Mouse (Mus musculus) neural tube, embryonic 10.5 days (tissue): Measurements from ENCODE around the gene Nepro.

Source experiments
- DNase-seq: peaks from one replicate; pipeline ENCODE4 v3.0.0-alpha.2; 2017; ENCODE audit warnings: low spot score; ENCODE audit errors: extremely low spot score

The Nepro gene

GRCm38 (mm10) chr16:44702272-44702671, 21.8 kb upstream of the Nepro start:
- DNase-seq = no peak

- no peak for DNase-seq
Observed at GRCm38 (mm10) chr16:44703458-44703857, 20.6 kb upstream of the Nepro start.

DNA sequence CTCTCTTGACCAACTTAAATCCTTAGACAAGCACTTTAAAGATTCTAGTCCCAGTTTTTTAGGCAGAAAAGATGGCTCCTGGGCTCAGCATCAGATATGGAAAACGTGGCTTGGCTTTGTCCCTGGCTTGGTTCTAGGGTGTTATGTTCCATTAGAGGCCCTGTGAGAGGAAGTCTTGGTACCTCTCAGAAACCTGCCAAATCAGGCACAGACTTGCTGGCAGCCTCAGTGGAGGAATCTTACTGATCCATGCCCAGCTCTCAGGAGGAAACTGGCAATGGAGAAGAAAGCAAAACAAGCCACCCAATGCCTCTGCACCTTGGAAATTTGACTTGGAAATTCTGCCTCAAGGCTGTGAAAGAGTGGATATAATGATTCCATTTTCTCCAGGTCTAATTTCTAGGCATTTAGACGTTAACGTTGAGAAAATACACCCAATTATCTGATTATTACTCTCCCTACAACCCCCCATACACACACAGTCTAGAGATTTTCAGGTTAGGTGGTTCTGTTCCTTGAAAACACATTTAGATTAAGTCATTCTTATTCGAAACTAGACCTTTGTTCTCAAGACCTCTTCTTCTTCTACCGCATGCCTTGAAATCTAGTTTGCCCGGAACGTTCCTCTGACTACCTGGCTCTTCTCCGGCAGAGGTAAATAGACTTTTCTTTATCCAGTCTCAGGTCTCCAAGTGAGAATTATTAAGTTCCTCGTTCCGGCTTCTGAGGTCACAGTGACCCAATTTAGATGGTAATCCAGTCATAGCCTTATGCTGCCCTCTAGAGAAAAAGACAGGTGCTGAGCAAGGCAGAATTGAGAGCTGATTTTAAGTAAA, 7.6 kb upstream of the Nepro start:
- DNase-seq = peak; percentile 37

- no peak for DNase-seq
Observed at GRCm38 (mm10) chr16:44717141-44717634, 6.9 kb upstream of the Nepro start.

DNA sequence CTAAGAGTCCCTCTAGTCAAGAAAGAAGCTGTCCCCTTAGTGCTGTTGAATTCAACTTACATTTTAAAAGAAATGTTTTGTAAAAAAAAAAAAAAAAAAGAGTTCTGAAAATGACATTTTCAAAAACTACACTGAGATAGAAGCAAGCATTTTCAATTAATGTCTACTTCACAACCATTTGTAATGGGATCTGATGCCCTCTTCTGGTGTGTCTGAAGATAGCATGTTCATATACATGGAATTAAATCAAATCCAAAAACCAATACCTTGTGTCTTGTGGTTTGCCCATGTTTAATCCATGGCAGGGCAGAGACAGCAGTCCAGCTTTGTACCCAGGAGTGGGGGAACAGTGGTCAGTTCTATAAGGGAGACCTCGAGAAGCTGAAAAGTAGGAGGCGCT, 6.3 kb upstream of the Nepro start:
- DNase-seq = no peak

GRCm38 (mm10) chr16:44719349-44719748, 4.8 kb upstream of the Nepro start:
- no peak for DNase-seq

DNA sequence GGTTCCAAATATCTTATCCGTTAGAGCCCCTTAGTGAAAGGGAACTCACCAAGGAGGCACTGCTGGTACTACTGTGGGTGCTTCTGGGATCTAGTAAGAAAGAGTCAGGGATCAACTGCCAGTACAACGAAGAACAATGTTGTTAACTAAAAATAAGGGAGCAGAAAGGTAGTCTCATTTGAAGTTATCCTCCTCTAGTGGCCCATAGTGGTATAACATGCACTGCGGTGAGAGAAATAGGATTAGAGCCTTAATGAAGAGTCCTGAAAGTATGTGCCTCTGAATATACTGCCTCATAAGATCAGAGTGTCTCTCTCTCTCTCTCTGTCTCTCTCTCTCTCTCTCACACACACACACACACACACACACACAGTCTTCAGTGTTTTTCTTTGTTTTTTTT, 3.6 kb upstream of the Nepro start:
- DNase-seq = no peak

GRCm38 (mm10) chr16:44722666-44723065, 1.4 kb upstream of the Nepro start:
- no peak for DNase-seq

DNA sequence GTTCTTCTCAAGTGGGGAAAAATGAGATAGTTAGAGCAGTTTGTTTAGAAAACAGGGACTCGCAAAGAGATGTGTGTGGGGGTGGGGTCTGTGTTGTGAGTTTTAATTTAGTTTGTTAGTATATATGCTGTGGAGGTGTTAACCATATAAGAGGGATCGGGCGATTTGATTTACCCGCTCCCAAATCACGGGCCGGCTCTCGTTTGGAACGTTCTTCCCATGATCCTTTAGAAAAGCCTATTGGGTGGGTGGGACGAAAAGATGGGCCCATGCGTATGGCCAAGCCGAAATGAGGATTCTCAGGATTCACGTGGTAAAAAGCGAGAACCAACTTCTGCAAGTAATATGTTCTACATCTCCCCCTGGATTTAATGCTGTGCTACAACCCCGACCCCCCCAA, 746 bp downstream of the Nepro start:
- no peak for DNase-seq

- peak; percentile 44 for DNase-seq
Observed at GRCm38 (mm10) chr16:44725286-44726223, 1.5 kb downstream of the Nepro start.

GRCm38 (mm10) chr16:44727525-44727924, 3.4 kb downstream of the Nepro start:
- no peak for DNase-seq

GRCm38 (mm10) chr16:44734059-44734458, 10.0 kb downstream of the Nepro start:
- DNase-seq = no peak

DNA sequence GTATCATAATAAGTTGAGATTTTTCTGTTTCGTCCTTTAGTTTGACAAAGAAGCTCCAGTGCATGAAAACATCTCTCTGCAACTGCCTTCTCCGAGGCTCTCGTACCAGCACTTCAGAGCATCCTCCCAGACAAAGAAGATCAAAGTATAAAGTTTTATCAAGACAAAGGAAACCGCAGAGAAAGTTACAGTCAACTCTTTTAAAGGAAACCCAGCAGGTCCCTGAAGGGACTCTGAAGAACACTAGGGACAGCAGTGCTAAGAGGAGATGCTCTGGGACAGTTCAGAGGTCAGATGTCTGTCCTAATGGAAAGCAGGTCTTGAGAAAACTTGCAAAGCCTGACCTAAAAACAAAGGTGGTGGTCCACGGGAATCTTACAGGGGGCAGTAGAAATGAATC, 11.6 kb downstream of the Nepro start:
- DNase-seq = no peak

DNA sequence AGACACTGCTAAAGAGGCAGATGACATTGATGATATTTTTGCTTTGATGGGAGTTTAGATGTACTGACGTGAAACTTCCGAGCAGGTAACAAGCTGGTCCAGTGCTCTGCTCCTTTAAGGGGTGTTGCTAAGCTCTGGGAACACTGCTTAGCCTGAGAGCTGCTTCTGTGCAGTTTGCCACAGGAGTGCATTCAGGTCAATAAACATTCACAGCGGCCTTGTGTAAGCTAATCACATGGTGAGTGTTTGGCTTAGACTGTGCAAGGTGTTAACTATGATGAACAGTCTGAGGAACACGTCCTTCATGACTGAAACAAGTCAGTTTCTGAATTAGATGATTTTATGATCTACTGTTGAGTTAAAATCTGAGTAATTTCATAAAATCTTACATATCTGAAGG, 12.0 kb downstream of the Nepro start:
- DNase-seq = no peak

- no peak for DNase-seq
Observed at GRCm38 (mm10) chr16:44742753-44743152, 18.7 kb downstream of the Nepro start.

DNA sequence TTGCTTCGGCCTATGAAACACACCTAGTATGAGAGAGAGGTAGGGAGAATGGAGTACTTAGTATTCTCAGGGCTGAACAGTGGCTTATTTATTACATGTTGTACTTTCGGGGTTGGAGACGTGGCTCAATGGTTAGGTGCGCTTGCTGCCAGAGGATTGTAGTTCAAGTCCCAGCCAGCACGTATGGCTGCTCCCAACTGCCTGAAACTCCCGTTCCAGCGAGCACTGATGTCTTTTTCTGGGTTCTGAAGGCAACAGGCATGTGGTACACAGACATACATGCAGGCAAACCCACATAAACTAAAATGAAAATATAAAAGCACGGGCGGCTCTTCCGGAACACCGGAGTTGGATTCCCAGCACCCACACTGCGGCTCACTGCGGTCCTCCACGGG, 21.4 kb downstream of the Nepro start:
- no peak for DNase-seq

DNA sequence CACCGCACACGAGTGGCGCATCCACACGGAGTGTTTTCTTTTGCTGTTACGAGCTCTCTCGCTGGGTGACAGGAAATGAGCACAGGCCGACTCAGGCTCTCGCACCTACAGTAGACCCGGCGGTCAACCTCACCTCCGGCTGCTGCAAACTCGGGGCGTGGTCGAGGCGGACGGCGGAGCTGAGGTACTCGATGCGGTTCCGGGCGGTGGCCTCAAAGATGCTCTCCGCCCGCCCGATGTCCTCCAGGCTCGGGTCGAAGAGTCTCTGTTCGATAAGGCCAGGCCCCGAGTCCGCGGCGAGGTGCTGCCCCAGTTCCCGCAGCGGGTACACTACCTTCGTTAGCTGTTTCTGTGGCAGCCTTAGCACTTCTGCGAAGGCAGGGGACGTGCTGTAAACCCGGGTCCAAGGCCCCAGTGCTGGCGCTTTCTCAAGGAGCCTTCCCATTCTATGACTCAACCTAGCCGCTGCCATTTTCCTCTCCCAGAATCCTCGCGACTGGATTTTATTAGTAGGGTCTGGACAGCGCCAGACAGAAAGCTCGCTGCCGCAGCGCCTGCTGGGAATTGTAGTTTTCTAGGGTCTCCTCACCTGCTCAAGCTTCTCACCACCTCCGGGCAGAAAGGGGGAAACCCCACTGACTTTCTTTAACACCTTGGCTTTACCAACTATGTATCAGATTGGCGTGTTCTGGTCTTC, 21.9 kb downstream of the Nepro start, which contains the start of gene Gtpbp8:
Gene Gtpbp8 (minus strand): TSS at position 498 of the 697 bp plus-strand sequence.
- peak; percentile 86 for DNase-seq

- DNase-seq = no peak
Observed at GRCm38 (mm10) chr16:44748007-44748406, 23.9 kb downstream of the Nepro start.

GRCm38 (mm10) chr16:44757700-44758099, 33.6 kb downstream of the Nepro start:
- DNase-seq = no peak

DNA sequence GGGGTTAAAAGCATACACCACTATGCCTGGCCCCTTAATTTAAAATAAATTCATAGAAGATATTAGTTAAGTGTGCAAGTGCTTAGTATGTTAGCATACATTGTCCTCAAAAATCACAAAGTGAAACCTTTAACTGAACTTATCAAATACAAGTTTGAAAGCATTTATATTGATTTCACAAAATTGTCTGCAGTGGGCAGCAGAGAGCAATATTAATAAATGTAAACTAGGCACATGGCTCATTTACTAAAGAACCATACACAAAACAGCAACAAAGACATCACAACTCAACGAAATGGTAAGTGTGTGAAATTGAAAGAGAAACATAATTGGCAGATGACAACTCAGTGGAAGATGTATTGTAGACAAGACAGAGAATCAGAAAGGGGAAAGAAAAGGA, 37.7 kb downstream of the Nepro start:
- no peak for DNase-seq

DNA sequence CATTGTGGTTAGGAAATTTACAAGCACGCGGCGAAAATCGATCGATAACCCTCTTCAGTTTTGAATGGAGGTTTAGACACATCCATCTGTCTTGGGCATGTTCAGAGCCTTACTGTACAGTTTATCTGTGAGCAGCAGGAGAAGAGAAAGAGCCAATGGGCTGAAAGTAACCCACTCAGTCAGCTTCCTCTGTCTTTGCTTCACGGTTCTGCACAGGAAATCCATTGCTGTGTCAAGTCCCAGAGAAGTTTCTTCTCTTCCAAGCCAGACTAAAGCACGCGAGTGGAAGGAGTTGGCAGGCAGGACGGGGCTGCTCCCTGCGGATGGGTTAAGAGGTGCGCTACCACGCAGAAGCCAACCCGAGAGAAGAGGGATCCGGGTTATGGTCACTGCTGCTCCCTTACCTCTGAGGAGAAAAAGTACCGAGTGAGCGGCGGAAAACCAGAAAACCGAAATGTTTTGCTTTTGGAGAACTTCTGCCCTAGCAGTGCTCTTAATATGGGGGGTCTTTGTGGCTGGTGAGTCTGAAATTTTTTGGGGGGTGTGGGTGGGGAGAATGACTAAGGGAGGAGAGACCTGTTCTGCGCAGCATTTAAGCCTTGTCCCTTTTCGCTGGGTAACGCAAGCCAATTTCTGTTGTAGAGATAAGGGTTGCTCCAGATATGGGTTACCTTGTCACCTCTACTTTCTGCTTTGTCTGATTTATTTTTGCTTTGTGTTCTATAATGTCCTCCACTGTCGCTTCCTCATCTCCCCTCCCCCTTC, 41.6 kb downstream of the Nepro start, which contains the start of gene Cd200r1:
Gene Cd200r1 (plus strand): TSS at position 182 of the 765 bp plus-strand sequence.
- no peak for DNase-seq
